ENCODE assay signal across 28 mouse cellular contexts in the genomic region with DNA sequence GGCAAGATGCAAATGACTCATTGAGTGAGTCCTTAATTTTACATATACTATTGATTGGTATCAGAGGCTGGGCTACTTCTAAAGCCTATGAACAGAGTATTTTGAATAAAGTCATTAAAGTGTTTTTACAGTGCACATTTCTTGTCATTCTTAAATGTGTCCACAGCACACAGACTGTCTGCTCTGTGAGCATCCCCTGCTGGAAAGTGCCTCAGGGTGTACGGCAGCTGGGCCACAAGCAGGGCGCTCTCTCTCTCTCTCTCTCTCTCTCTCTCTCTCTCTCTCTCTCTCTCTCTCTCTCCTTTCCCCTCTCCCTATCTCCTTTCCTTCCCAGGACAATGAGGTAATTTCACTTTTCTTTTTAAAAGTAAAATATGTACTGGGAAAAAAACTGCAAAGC.
DNase-seq lines count a peak whose midpoint lies in the region; ATAC-seq lines count a peak whose summit lies in the region.
"Had no signal": no experiment of that assay in that cellular context is flagged by ENCODE, and none has a peak within 500 bp of the region (broad histone marks: within the 10 kb centered on the region; RNA-seq: fewer than 3 reads in every experiment).

No protein-coding gene starts in this region.

- 55% methylated on average over 2 of the region's 2 CpGs for WGBS in hindbrain, embryonic 11.5 days
- 81% methylated on average over 2 of the region's 2 CpGs for WGBS in hindbrain, embryonic 10.5 days
- 42% methylated on average over 2 of the region's 2 CpGs for WGBS in neural tube, embryonic 12.5 days
- 38% methylated on average over 2 of the region's 2 CpGs for WGBS in neural tube, embryonic 15.5 days
- WGBS in neural tube, embryonic 13.5 days = 32% methylated on average over 2 of the region's 2 CpGs

- no peaks in the 10 kb centered on the region for H3K4me1 ChIP-seq in hindbrain, embryonic 11.5 days (replicated peaks; ENCODE audit: control insufficient read depth, insufficient read depth, low read length)
- H3K4me1 ChIP-seq in hindbrain, embryonic 10.5 days (replicated peaks) = peaks cover 4% of the 10 kb centered on the region; the same call in 1 of the 2 replicates
- H3K4me1 ChIP-seq in neural tube, embryonic 12.5 days = no peaks in the 10 kb centered on the region
- H3K4me1 ChIP-seq in neural tube, embryonic 15.5 days = no peaks in the 10 kb centered on the region
- H3K4me1 ChIP-seq in neural tube, embryonic 13.5 days (replicated peaks) = peaks cover 10% of the 10 kb centered on the region
- H3K4me1 ChIP-seq: embryonic facial prominence, embryonic 15.5 days; forebrain, embryonic 12.5 days had no signal

- H3K9ac ChIP-seq in hindbrain, embryonic 11.5 days (ENCODE audit: low read depth, low read length) = no peak overlapping the region
- H3K9ac ChIP-seq in neural tube, embryonic 12.5 days = no peak overlapping the region
- no peak overlapping the region for H3K9ac ChIP-seq in neural tube, embryonic 15.5 days (replicated peaks)
- H3K9ac ChIP-seq in neural tube, embryonic 13.5 days = no peak overlapping the region
- H3K9ac ChIP-seq: embryonic facial prominence, embryonic 13.5 days; embryonic facial prominence, embryonic 15.5 days; forebrain, embryonic 12.5 days had no signal

- no peak overlapping the region for H3K27ac ChIP-seq in hindbrain, embryonic 11.5 days (ENCODE audit: low read depth, low read length)
- H3K27ac ChIP-seq in hindbrain, embryonic 10.5 days = no peak overlapping the region
- H3K27ac ChIP-seq in neural tube, embryonic 12.5 days = no peak overlapping the region
- no peak overlapping the region for H3K27ac ChIP-seq in neural tube, embryonic 15.5 days (replicated peaks)
- no peak overlapping the region for H3K27ac ChIP-seq in neural tube, embryonic 13.5 days (replicated peaks)
- H3K27ac ChIP-seq: embryonic facial prominence, embryonic 13.5 days; embryonic facial prominence, embryonic 15.5 days; forebrain, embryonic 10.5 days; forebrain, embryonic 12.5 days had no signal

- H3K9me3 ChIP-seq in hindbrain, embryonic 11.5 days (ENCODE audit: control insufficient read depth, low read length) = no peaks in the 10 kb centered on the region
- no peaks in the 10 kb centered on the region for H3K9me3 ChIP-seq in hindbrain, embryonic 10.5 days
- no peaks in the 10 kb centered on the region for H3K9me3 ChIP-seq in neural tube, embryonic 12.5 days
- H3K9me3 ChIP-seq in neural tube, embryonic 15.5 days (replicated peaks) = no peaks in the 10 kb centered on the region
- no peaks in the 10 kb centered on the region for H3K9me3 ChIP-seq in neural tube, embryonic 13.5 days
- H3K9me3 ChIP-seq: embryonic facial prominence, embryonic 13.5 days; embryonic facial prominence, embryonic 15.5 days; forebrain, embryonic 10.5 days; forebrain, embryonic 12.5 days; G1E had no signal

- H3K36me3 ChIP-seq in hindbrain, embryonic 11.5 days (ENCODE audit: control insufficient read depth, insufficient read depth, low read length) = no peaks in the 10 kb centered on the region
- H3K36me3 ChIP-seq in hindbrain, embryonic 10.5 days = no peaks in the 10 kb centered on the region
- no peaks in the 10 kb centered on the region for H3K36me3 ChIP-seq in neural tube, embryonic 12.5 days
- no peaks in the 10 kb centered on the region for H3K36me3 ChIP-seq in neural tube, embryonic 15.5 days
- no peaks in the 10 kb centered on the region for H3K36me3 ChIP-seq in neural tube, embryonic 13.5 days
- H3K36me3 ChIP-seq: embryonic facial prominence, embryonic 13.5 days; embryonic facial prominence, embryonic 15.5 days; forebrain, embryonic 10.5 days; forebrain, embryonic 12.5 days; G1E had no signal

- no peak for DNase-seq in hindbrain, embryonic 11.5 days (ENCODE audit: low spot score)
- DNase-seq in hindbrain, embryonic 10.5 days (ENCODE audit: low spot score) = no peak
- no peak for DNase-seq in adrenal gland, postnatal 36 days
- DNase-seq: adrenal gland, adult 8-10 months; adrenal gland, postnatal 14 days; B cell, adult 2 months; cerebellum, adult 11 months; cerebellum, adult 18-20 months; cerebellum, adult 8-10 months; cerebellum, adult 9-11 months; cerebellum, postnatal 14 days; cerebellum, postnatal 36 days; embryo, embryonic 11 days had no signal

- peak; percentile 43; the same call in 1 of the 2 replicates for ATAC-seq in hindbrain, embryonic 11.5 days (ENCODE audit: low FRiP score)
- peak; percentile 44; the same call in 1 of the 2 replicates for ATAC-seq in neural tube, embryonic 12.5 days (ENCODE audit: low FRiP score, low read depth)
- no peak for ATAC-seq in neural tube, embryonic 15.5 days (ENCODE audit: low FRiP score)
- 0 out of 2 replicates have a peak, but pooled peaks have one; percentile 50 for ATAC-seq in neural tube, embryonic 13.5 days (ENCODE audit: low read depth)
- ATAC-seq: activated CD4-positive, CD25-positive, alpha-beta regulatory T cell, adult 4 months; CD4-positive, CD25-positive, alpha-beta regulatory T cell, adult 4 months; forebrain, embryonic 14.5 days; forebrain, embryonic 16.5 days; Patski had no signal

- H3K4me3 ChIP-seq in hindbrain, embryonic 11.5 days (ENCODE audit: low read depth, low read length) = no peak overlapping the region
- H3K4me3 ChIP-seq in hindbrain, embryonic 10.5 days = no peak overlapping the region
- H3K4me3 ChIP-seq in neural tube, embryonic 12.5 days = no peak overlapping the region
- H3K4me3 ChIP-seq in neural tube, embryonic 15.5 days (replicated peaks) = no peak overlapping the region
- H3K4me3 ChIP-seq in neural tube, embryonic 13.5 days = no peak overlapping the region
- H3K4me3 ChIP-seq: embryonic facial prominence, embryonic 13.5 days; embryonic facial prominence, embryonic 15.5 days; erythroblast, embryonic 14.5 days; forebrain, embryonic 10.5 days; forebrain, embryonic 12.5 days had no signal

- H3K27me3 ChIP-seq in hindbrain, embryonic 11.5 days (ENCODE audit: control insufficient read depth, insufficient read depth, low read length) = no peaks in the 10 kb centered on the region
- no peaks in the 10 kb centered on the region for H3K27me3 ChIP-seq in hindbrain, embryonic 10.5 days (ENCODE audit: insufficient read depth, poor library complexity, severe bottlenecking)
- H3K27me3 ChIP-seq in neural tube, embryonic 12.5 days (replicated peaks) = no peaks in the 10 kb centered on the region
- H3K27me3 ChIP-seq in neural tube, embryonic 15.5 days (replicated peaks) = no peaks in the 10 kb centered on the region
- H3K27me3 ChIP-seq in neural tube, embryonic 13.5 days = no peaks in the 10 kb centered on the region
- H3K27me3 ChIP-seq: CH12.LX; embryonic facial prominence, embryonic 13.5 days; embryonic facial prominence, embryonic 15.5 days; forebrain, embryonic 12.5 days; Patski had no signal

- no peak overlapping the region for H3K4me2 ChIP-seq in hindbrain, embryonic 11.5 days (replicated peaks; ENCODE audit: low read depth, low read length)
- no peak overlapping the region for H3K4me2 ChIP-seq in neural tube, embryonic 12.5 days (replicated peaks)
- H3K4me2 ChIP-seq in neural tube, embryonic 15.5 days = no peak overlapping the region
- H3K4me2 ChIP-seq in neural tube, embryonic 13.5 days = no peak overlapping the region
- H3K4me2 ChIP-seq: embryonic facial prominence, embryonic 13.5 days; embryonic facial prominence, embryonic 15.5 days; forebrain, embryonic 12.5 days had no signal
